Mouse (Mus musculus): Measurements from ENCODE around the gene Rps17. TPM values are rescaled to one million over a fixed set of nuclear protein-coding genes. Genes with fewer than 3 reads are reported as not detected.

Rps17 gene
- polyA plus RNA-seq, 1 experiment from 2014 or later: 971 TPM

DNA sequence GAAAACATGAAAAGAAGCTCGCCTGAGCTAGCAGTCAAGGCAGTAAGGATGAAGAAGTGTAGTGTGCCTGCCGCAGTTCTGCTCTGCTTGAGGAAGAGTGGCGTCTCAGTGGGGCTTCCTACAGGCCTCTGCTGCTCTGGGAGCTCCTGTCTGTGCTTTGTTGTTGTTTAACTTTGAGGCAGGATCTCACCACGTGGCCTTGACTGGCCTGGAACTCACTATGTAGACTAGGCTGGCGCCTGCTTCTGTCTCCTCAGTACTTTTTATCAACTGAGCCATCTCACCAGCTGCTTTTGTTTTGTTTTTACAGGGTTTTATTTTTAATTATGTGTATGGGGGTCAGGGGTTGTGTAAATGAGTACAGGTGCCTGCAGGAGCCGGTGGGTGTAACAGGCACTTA, 46.8 kb downstream of the Rps17 start:
- no peaks in the 10 kb centered on the region for H3K36me3 ChIP-seq (replicated peaks)
- no peak overlapping the region for H3K4me2 ChIP-seq
- no peak for ATAC-seq (ENCODE audit: low FRiP score)
- no peak overlapping the region for H3K27ac ChIP-seq
- H3K9ac ChIP-seq: no peak overlapping the region
- H3K27me3 ChIP-seq: no peaks in the 10 kb centered on the region
- WGBS: 43% methylated on average over 6 of the region's 6 CpGs
- no peak overlapping the region for H3K4me3 ChIP-seq (replicated peaks)
- peaks cover 10% of the 10 kb centered on the region; the same call in 1 of the 2 replicates for H3K4me1 ChIP-seq
- H3K9me3 ChIP-seq: no peaks in the 10 kb centered on the region

DNA sequence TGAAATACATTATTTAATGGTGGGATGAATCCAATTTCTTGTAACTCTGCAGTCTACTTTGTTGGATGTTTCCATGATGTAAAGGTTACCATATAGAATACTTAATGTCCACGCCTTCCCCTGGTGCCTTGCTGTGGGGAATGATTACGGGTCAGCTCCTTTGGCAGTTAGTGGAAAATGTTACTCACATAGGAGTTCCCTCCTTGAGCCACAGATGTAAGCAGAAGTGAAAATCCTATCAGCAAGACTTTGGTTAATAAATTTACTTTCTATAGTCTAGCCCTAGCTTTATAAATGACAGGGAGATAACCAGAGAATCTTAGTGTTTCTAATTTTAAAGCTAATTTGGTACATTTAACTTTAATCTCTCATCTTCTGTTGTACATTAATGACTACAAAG, 49.9 kb downstream of the Rps17 start:
- Histone ChIP-seq H3K4me1 (no peaks in the 10 kb centered on the region), H3K9ac (no peak overlapping the region), H3K36me3 (replicated peaks) (no peaks in the 10 kb centered on the region), H3K4me3 (replicated peaks) (no peak overlapping the region), H3K4me2 (no peak overlapping the region), H3K9me3 (no peaks in the 10 kb centered on the region), H3K27me3 (no peaks in the 10 kb centered on the region), H3K27ac (no peak overlapping the region)
- ATAC-seq (ENCODE audit: low FRiP score): no peak
- 93% methylated on average over 2 of the region's 2 CpGs for WGBS

Other genes starting within 250 kb of the Rps17 start
- gene Slc28a1, start 230.5 kb downstream of the Rps17 start, polyA plus RNA-seq (2016; fragmentation: Nextera tagmentation; extraction: Ambion mirVana): not detected in 2 replicates
- 2.3 and 2.8 TPM in 2 replicates for gene Pde8a, start 131.7 kb downstream of the Rps17 start, polyA plus RNA-seq (2016; fragmentation: Nextera tagmentation; extraction: Ambion mirVana)
- gene Cpeb1, start 110.2 kb upstream of the Rps17 start, polyA plus RNA-seq (2016; fragmentation: Nextera tagmentation; extraction: Ambion mirVana): 1.5 and 1.8 TPM in 2 replicates
- 52.0 and 60.1 TPM in 2 replicates for gene Ap3b2, start 148.7 kb upstream of the Rps17 start, polyA plus RNA-seq (2016; fragmentation: Nextera tagmentation; extraction: Ambion mirVana)
- not detected in 2 replicates for gene BC048679, start 153.0 kb upstream of the Rps17 start, polyA plus RNA-seq (2016; fragmentation: Nextera tagmentation; extraction: Ambion mirVana)
- gene Fsd2, start 221.7 kb upstream of the Rps17 start, polyA plus RNA-seq (2016; fragmentation: Nextera tagmentation; extraction: Ambion mirVana): 0.27 and 0.31 TPM in 2 replicates
- 5.9 and 6.0 TPM in 2 replicates for gene Whamm, start 226.0 kb upstream of the Rps17 start, polyA plus RNA-seq (2016; fragmentation: Nextera tagmentation; extraction: Ambion mirVana)